Mouse (Mus musculus) liver, embryonic 14.5 days (tissue): ENCODE data around the gene Cbfa2t2.

Experiments
- CTCF ChIP-seq: IDR thresholded peaks from 2 replicates; pipeline ENCODE4 v1.5.1; 2016; ENCODE audit warnings: antibody characterized with exemption, low read depth, control low read depth
- EP300 ChIP-seq: IDR thresholded peaks from 2 replicates; pipeline ENCODE4 v1.6.1; 2016; ENCODE audit warnings: antibody characterized with exemption, low read depth

DNA sequence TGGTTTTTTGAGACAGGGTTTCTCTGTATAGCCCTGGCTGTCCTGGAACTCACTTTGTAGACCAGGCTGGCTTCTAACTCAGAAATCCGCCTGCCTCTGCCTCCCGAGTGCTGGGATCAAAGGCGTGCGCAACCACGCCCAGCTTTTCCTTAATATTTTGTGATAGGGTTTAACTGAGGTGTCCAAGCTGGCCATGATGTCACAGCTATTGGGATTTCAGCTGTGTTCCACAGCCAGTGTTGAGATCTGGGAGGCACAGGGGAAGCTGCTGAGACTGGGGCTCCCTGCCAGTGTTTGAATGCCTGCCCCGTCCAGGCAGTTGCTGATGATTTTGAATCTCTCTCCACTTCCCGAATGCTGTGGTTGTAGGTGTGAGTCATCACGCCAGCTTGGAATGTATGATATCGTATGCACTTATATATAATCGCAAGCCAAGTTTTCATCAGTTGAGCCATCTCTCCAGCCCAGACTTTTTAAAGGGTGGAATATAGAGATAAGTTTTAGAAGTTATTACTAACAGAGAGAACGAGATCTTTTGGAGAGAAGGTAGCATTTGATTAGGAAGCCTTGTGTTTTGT lies 27.4 kb downstream of the Cbfa2t2 start:
- TF ChIP-seq CTCF (no peak), EP300 (peak; percentile 75)
